Mouse (Mus musculus): ENCODE measurements around the gene Map3k3. TPM values are rescaled to one million over a fixed set of nuclear protein-coding genes. Genes with fewer than 3 reads are reported as not detected.

Map3k3 gene
- polyA plus RNA-seq, 2 experiments: 33.3 to 48.5 TPM

- ATAC-seq (ENCODE audit: low FRiP score, low read depth) (no peak), DNase-seq (ENCODE audit: low spot score) (no peak)
- peaks cover 41% of the 10 kb centered on the region for H3K36me3 ChIP-seq (ENCODE audit: control insufficient read depth, insufficient read depth, low read length)
- H3K4me2 ChIP-seq (replicated peaks; ENCODE audit: low read depth, low read length, severe bottlenecking): no peak overlapping the region
- H3K9me3 ChIP-seq (ENCODE audit: control insufficient read depth, low read length): no peaks in the 10 kb centered on the region
- TF ChIP-seq POLR2A (IDR thresholded peaks at IDR 0.05; ENCODE audit: borderline replicate concordance, extremely low read depth, insufficient read depth, insufficient read length): no peak
- H3K4me1 ChIP-seq (ENCODE audit: control insufficient read depth, insufficient read depth, low read length): no peaks in the 10 kb centered on the region
- no peak overlapping the region for H3K27ac ChIP-seq (replicated peaks; ENCODE audit: low read depth, low read length)
- WGBS: 100% methylated on average over 1 of the region's 1 CpGs
- H3K27me3 ChIP-seq (ENCODE audit: control insufficient read depth, insufficient read depth, low read length): no peaks in the 10 kb centered on the region
- no peak overlapping the region for H3K9ac ChIP-seq (ENCODE audit: low read depth, low read length, severe bottlenecking)
- no peak overlapping the region for H3K4me3 ChIP-seq (replicated peaks; ENCODE audit: low read length)
These were observed 45.1 kb downstream of the Map3k3 start for GRCm38 (mm10) chr11:106129477-106129876.

- DNase-seq (ENCODE audit: low spot score) (no peak), ATAC-seq (ENCODE audit: low FRiP score, low read depth) (no peak)
- H3K9ac ChIP-seq (ENCODE audit: low read depth, low read length, severe bottlenecking): no peak overlapping the region
- no peaks in the 10 kb centered on the region for H3K9me3 ChIP-seq (ENCODE audit: control insufficient read depth, low read length)
- H3K36me3 ChIP-seq (ENCODE audit: control insufficient read depth, insufficient read depth, low read length): peaks cover 45% of the 10 kb centered on the region
- no peaks in the 10 kb centered on the region for H3K4me1 ChIP-seq (ENCODE audit: control insufficient read depth, insufficient read depth, low read length)
- no peaks in the 10 kb centered on the region for H3K27me3 ChIP-seq (ENCODE audit: control insufficient read depth, insufficient read depth, low read length)
- TF ChIP-seq POLR2A (IDR thresholded peaks at IDR 0.05; ENCODE audit: borderline replicate concordance, extremely low read depth, insufficient read depth, insufficient read length): no peak
- H3K4me3 ChIP-seq (replicated peaks; ENCODE audit: low read length): no peak overlapping the region
- 90% methylated on average over 5 of the region's 5 CpGs for WGBS
- H3K4me2 ChIP-seq (replicated peaks; ENCODE audit: low read depth, low read length, severe bottlenecking): no peak overlapping the region
- H3K27ac ChIP-seq (replicated peaks; ENCODE audit: low read depth, low read length): no peak overlapping the region
These were observed 48.1 kb downstream of the Map3k3 start for GRCm38 (mm10) chr11:106132516-106132915.

- Histone ChIP-seq H3K4me1 (ENCODE audit: control insufficient read depth, insufficient read depth, low read length) (no peaks in the 10 kb centered on the region), H3K27ac (replicated peaks; ENCODE audit: low read depth, low read length) (peak overlapping the region; percentile 50; the same call in 1 of the 2 replicates), H3K9ac (ENCODE audit: low read depth, low read length, severe bottlenecking) (no peak overlapping the region), H3K4me3 (replicated peaks; ENCODE audit: low read length) (no peak overlapping the region), H3K36me3 (ENCODE audit: control insufficient read depth, insufficient read depth, low read length) (peaks cover 35% of the 10 kb centered on the region), H3K9me3 (ENCODE audit: control insufficient read depth, low read length) (no peaks in the 10 kb centered on the region), H3K27me3 (ENCODE audit: control insufficient read depth, insufficient read depth, low read length) (no peaks in the 10 kb centered on the region), H3K4me2 (replicated peaks; ENCODE audit: low read depth, low read length, severe bottlenecking) (no peak overlapping the region)
- ATAC-seq (ENCODE audit: low FRiP score, low read depth) (no peak), DNase-seq (ENCODE audit: low spot score) (peak; percentile 30)
- 49% methylated on average over 8 of the region's 8 CpGs for WGBS
- no peak for TF ChIP-seq POLR2A (IDR thresholded peaks at IDR 0.05; ENCODE audit: borderline replicate concordance, extremely low read depth, insufficient read depth, insufficient read length)
These were observed 50.4 kb downstream of the Map3k3 start for GRCm38 (mm10) chr11:106134580-106135528.

- Histone ChIP-seq H3K4me2 (replicated peaks; ENCODE audit: low read depth, low read length, severe bottlenecking) (no peak overlapping the region), H3K4me1 (ENCODE audit: control insufficient read depth, insufficient read depth, low read length) (no peaks in the 10 kb centered on the region; the same call in 1 of the 2 replicates), H3K9ac (ENCODE audit: low read depth, low read length, severe bottlenecking) (no peak overlapping the region), H3K9me3 (ENCODE audit: control insufficient read depth, low read length) (no peaks in the 10 kb centered on the region), H3K36me3 (ENCODE audit: control insufficient read depth, insufficient read depth, low read length) (peaks cover 88% of the 10 kb centered on the region), H3K4me3 (replicated peaks; ENCODE audit: low read length) (no peak overlapping the region), H3K27me3 (ENCODE audit: control insufficient read depth, insufficient read depth, low read length) (no peaks in the 10 kb centered on the region), H3K27ac (replicated peaks; ENCODE audit: low read depth, low read length) (no peak overlapping the region)
- 93% methylated on average over 3 of the region's 3 CpGs for WGBS
- DNase-seq (ENCODE audit: low spot score) (no peak), ATAC-seq (ENCODE audit: low FRiP score, low read depth) (no peak)
- TF ChIP-seq POLR2A (IDR thresholded peaks at IDR 0.05; ENCODE audit: borderline replicate concordance, extremely low read depth, insufficient read depth, insufficient read length): no peak
These were observed 66.8 kb downstream of the Map3k3 start for GRCm38 (mm10) chr11:106151219-106151618.

DNA sequence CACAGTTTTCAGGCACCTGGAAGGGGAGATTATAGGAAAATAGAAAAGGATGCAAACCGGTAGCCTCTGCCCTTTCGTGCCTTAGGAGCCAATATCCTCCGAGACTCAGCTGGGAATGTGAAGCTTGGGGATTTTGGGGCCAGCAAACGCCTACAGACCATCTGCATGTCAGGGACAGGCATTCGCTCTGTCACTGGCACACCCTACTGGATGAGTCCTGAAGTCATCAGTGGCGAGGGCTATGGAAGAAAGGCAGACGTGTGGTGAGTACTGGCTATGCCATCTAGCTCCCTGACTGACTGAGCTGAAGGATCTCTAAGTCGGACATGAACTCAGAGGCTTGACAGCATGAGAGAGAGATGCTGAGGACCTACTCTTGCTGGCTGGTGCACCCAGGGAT lies 67.7 kb downstream of the Map3k3 start:
- Histone ChIP-seq H3K27ac (replicated peaks; ENCODE audit: low read depth, low read length) (no peak overlapping the region), H3K4me1 (ENCODE audit: control insufficient read depth, insufficient read depth, low read length) (no peaks in the 10 kb centered on the region; the same call in 1 of the 2 replicates), H3K4me3 (replicated peaks; ENCODE audit: low read length) (no peak overlapping the region), H3K9me3 (ENCODE audit: control insufficient read depth, low read length) (no peaks in the 10 kb centered on the region), H3K9ac (ENCODE audit: low read depth, low read length, severe bottlenecking) (no peak overlapping the region), H3K36me3 (ENCODE audit: control insufficient read depth, insufficient read depth, low read length) (peaks cover 92% of the 10 kb centered on the region), H3K4me2 (replicated peaks; ENCODE audit: low read depth, low read length, severe bottlenecking) (no peak overlapping the region), H3K27me3 (ENCODE audit: control insufficient read depth, insufficient read depth, low read length) (no peaks in the 10 kb centered on the region)
- TF ChIP-seq POLR2A (IDR thresholded peaks at IDR 0.05; ENCODE audit: borderline replicate concordance, extremely low read depth, insufficient read depth, insufficient read length): no peak
- DNase-seq (ENCODE audit: low spot score) (no peak), ATAC-seq (ENCODE audit: low FRiP score, low read depth) (no peak)
- WGBS: 81% methylated on average over 8 of the region's 8 CpGs

All from limb, embryonic 14.5 days (tissue).